Comparison of ENCODE assay signal across 8 mouse cellular contexts in the genomic region with DNA sequence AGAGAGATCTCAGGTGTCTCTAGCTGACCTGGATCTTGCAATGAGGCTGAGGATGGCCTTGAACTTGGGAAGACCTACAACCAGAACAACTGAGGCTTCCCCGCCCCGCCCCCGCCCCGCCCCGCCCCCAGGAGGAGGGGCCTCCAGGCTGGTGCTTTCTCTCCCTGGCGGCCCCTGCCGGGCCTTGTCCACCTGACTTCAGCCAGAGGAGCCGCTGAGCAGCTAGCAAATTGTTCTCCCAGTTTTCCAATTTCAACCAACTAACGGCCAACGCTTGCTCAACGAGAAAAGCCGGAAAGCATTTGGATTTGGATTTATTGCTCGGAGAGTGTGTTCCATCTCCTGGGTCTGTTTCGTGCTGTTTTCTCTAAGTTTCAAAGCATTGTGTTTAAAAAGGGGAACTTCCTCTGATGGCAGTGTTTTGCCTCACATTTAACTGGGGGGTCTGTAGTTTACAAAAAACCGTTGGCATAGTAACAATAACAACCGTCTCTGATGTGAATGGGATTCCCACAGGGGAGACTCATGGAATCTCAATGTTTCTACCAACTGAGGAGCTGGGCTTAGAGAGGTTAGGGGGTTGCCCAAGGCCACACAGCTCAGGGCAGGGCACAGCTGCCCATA. TPM values are rescaled to one million over a fixed set of nuclear protein-coding genes. Genes with fewer than 3 reads are reported as not detected.
A peak's percentile ranks its signal among the peaks of the same experiment; 100 is the strongest.
DNase-seq lines count a peak whose midpoint lies in the region; ATAC-seq lines count a peak whose summit lies in the region.

No protein-coding gene starts in this region.

- no peak overlapping the region for H3K9ac ChIP-seq in liver, embryonic 11.5 days (ENCODE audit: low read depth, low read length)

- 0 out of 2 replicates have a peak overlapping the region, but pooled peaks have one; percentile 29 for H3K27ac ChIP-seq in heart, embryonic 10.5 days
- no peak overlapping the region for H3K27ac ChIP-seq in liver, embryonic 11.5 days (ENCODE audit: low read depth, low read length)

- H3K36me3 ChIP-seq in heart, embryonic 10.5 days: peaks cover 19% of the 10 kb centered on the region
- no peaks in the 10 kb centered on the region for H3K36me3 ChIP-seq in liver, embryonic 11.5 days (ENCODE audit: control insufficient read depth, insufficient read depth, low read length)

- DNase-seq in heart, embryonic 10.5 days (ENCODE audit: low spot score): no peak
- no peak for DNase-seq in heart, adult 9 months (ENCODE audit: low spot score in 2 of 2)
- peak; percentile 72 for DNase-seq in A20 (ENCODE audit: low read depth, low spot score)
- peak; percentile 53 for DNase-seq in embryo, embryonic 9.5 days (ENCODE audit: extremely low spot score)
- DNase-seq in liver, embryonic 11.5 days (ENCODE audit: low spot score): no peak
- no peak for DNase-seq in gastrocnemius, postnatal 10 days

- WGBS in heart, embryonic 10.5 days: 19% methylated on average over 16 of the region's 16 CpGs
- WGBS in liver, embryonic 11.5 days: 17% methylated on average over 16 of the region's 16 CpGs

- no peak for ATAC-seq in liver, embryonic 11.5 days (replicated peaks; ENCODE audit: low FRiP score)
- ATAC-seq in erythroid progenitor cell, adult 5-6 weeks (replicated peaks; ENCODE audit: low FRiP score, poor library complexity, severe bottlenecking): no peak
- ATAC-seq in frontal cortex, adult (ENCODE audit: low TSS enrichment): no peak

- H3K27me3 ChIP-seq in heart, embryonic 10.5 days (ENCODE audit: insufficient read depth, poor library complexity, severe bottlenecking): no peaks in the 10 kb centered on the region
- H3K27me3 ChIP-seq in liver, embryonic 11.5 days (replicated peaks; ENCODE audit: control insufficient read depth, insufficient read depth, low read length): no peaks in the 10 kb centered on the region

- no peaks in the 10 kb centered on the region for H3K9me3 ChIP-seq in heart, embryonic 10.5 days
- H3K9me3 ChIP-seq in liver, embryonic 11.5 days (ENCODE audit: control insufficient read depth, low read length): no peaks in the 10 kb centered on the region

- no peak overlapping the region for H3K4me3 ChIP-seq in heart, embryonic 10.5 days
- no peak overlapping the region for H3K4me3 ChIP-seq in liver, embryonic 11.5 days (ENCODE audit: low read depth, low read length)

- H3K4me1 ChIP-seq in heart, embryonic 10.5 days: peaks cover 23% of the 10 kb centered on the region
- peaks cover 6% of the 10 kb centered on the region for H3K4me1 ChIP-seq in liver, embryonic 11.5 days (replicated peaks; ENCODE audit: control insufficient read depth, insufficient read depth, low read length)

- H3K4me2 ChIP-seq in liver, embryonic 11.5 days: 0 out of 2 replicates have a peak overlapping the region, but pooled peaks have one; percentile 5

RNA-seq across cellular contexts. Expression of a gene that starts 5.8 kb away (rescaled TPM):
- polyA plus RNA-seq in heart, embryonic 10.5 days (2016; fragmentation: Nextera tagmentation; extraction: Ambion mirVana): 8.0 and 9.0 TPM in 2 replicates
- polyA plus RNA-seq in liver, embryonic 11.5 days (2014; fragmentation: Nextera tagmentation; extraction: Ambion mirVana): 12.4 and 13.1 TPM in 2 replicates
- 7.6 and 9.6 TPM in 2 replicates for total RNA-seq in erythroid progenitor cell, adult 5-6 weeks (2015; ENCODE audit: low replicate concordance)
- total RNA-seq in erythroid progenitor cell, adult 5-6 weeks (2017; ENCODE audit: low replicate concordance): 0.77 and 2.2 TPM in 2 replicates
- 10 to 100 TPM; 22.3 to 28.7 TPM for total RNA-seq in gastrocnemius, postnatal 10 days (2021)

RNA-seq across cellular contexts. Expression of a gene that starts 22.6 kb away (rescaled TPM):
- polyA plus RNA-seq in heart, embryonic 10.5 days (2016; fragmentation: Nextera tagmentation; extraction: Ambion mirVana): 155 and 166 TPM in 2 replicates
- 107 and 114 TPM in 2 replicates for polyA plus RNA-seq in liver, embryonic 11.5 days (2014; fragmentation: Nextera tagmentation; extraction: Ambion mirVana)
- total RNA-seq in erythroid progenitor cell, adult 5-6 weeks (2015; ENCODE audit: low replicate concordance): 19.5 and 22.6 TPM in 2 replicates
- total RNA-seq in erythroid progenitor cell, adult 5-6 weeks (2017; ENCODE audit: low replicate concordance): 17.2 and 17.9 TPM in 2 replicates
- total RNA-seq in gastrocnemius, postnatal 10 days (2021): 100 to 1,000 TPM; 113 to 129 TPM

RNA-seq across cellular contexts. Expression of a gene that starts 46.9 kb away (rescaled TPM):
- 16.1 and 17.2 TPM in 2 replicates for polyA plus RNA-seq in heart, embryonic 10.5 days (2016; fragmentation: Nextera tagmentation; extraction: Ambion mirVana)
- 15.9 and 18.5 TPM in 2 replicates for polyA plus RNA-seq in liver, embryonic 11.5 days (2014; fragmentation: Nextera tagmentation; extraction: Ambion mirVana)
- total RNA-seq in erythroid progenitor cell, adult 5-6 weeks (2015; ENCODE audit: low replicate concordance): 3.8 and 15.5 TPM in 2 replicates
- 16.3 and 20.5 TPM in 2 replicates for total RNA-seq in erythroid progenitor cell, adult 5-6 weeks (2017; ENCODE audit: low replicate concordance)
- 1 to 10 TPM in 1 of 2 experiments, under 1 TPM in 1; 0.99 to 1.2 TPM for total RNA-seq in gastrocnemius, postnatal 10 days (2021)

Comparison
In these comparisons a context has a peak if more than half of its experiments do, and no peak if none do; other contexts are left out.
1. DNase-seq: peak in A20 (single experiment) and embryo, embryonic 9.5 days (single experiment); none in heart, embryonic 10.5 days (single experiment), heart, adult 9 months (0 of 2), liver, embryonic 11.5 days (single experiment) and gastrocnemius, postnatal 10 days (single experiment).
2. RNA of a gene that starts 22.6 kb away (total RNA-seq): 113 to 129 TPM in gastrocnemius, postnatal 10 days; 17.2 to 22.6 TPM in erythroid progenitor cell, adult 5-6 weeks; every median in the first group is over 4 times any median in the second.